8 mouse cellular contexts compared by ENCODE assay signal in the genomic region with DNA sequence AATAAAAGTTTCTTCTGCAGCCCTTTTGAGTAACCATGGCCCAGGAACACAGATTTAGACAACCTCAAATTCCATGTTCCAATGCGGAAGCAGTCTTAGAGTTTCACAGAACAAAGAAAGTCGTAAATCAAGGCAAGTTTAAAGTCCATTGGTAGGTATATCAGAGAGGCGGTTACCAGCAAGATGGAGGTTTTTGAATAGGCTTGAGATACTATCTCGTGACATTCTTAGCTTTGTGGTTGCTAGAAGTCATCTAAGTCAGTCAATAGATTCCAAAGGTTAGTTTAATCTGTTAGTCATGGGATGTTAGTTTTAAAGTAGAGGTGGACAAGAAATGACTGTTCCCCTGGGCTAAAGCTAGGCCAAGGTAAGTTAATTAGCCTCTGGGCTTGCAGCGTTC. TPM values are rescaled to one million over a fixed set of nuclear protein-coding genes. Genes with fewer than 3 reads are reported as not detected.
DNase-seq lines count a peak whose midpoint lies in the region; ATAC-seq lines count a peak whose summit lies in the region.

Gene Fgd4 (minus strand): TSS at position 89 of the 400 bp plus-strand sequence.

- H3K4me3 ChIP-seq in heart, embryonic 11.5 days (ENCODE audit: low read depth, low read length), result peak within 1 kb of the TSS; percentile 82
- peak within 1 kb of the TSS; percentile 72 for H3K4me3 ChIP-seq in midbrain, embryonic 11.5 days (ENCODE audit: low read depth, low read length)

- peak; percentile 14 to 60 for DNase-seq in kidney, adult 8-10 months
- DNase-seq in kidney, adult 11 months, result no peak
- DNase-seq in kidney, postnatal 36 days, result peak; percentile 15 to 59
- peak; percentile 85 for DNase-seq in midbrain, embryonic 11.5 days (ENCODE audit: low spot score, missing footprints)
- DNase-seq in natural killer cell, adult 2 months (ENCODE audit: low spot score in 2 of 2), result no peak
- no peak for DNase-seq in thymus, postnatal 4 days

- H3K9ac ChIP-seq in heart, embryonic 11.5 days (ENCODE audit: low read depth, low read length), result peak within 1 kb of the TSS; percentile 85
- peak within 1 kb of the TSS; percentile 83 for H3K9ac ChIP-seq in midbrain, embryonic 11.5 days (ENCODE audit: low read length)

- H3K9me3 ChIP-seq in heart, embryonic 11.5 days (replicated peaks; ENCODE audit: control insufficient read depth, low read length), result no peaks in the 10 kb centered on the region
- H3K9me3 ChIP-seq in midbrain, embryonic 11.5 days (ENCODE audit: control insufficient read depth, low read length), result no peaks in the 10 kb centered on the region

- no peaks in the 10 kb centered on the region for H3K36me3 ChIP-seq in heart, embryonic 11.5 days (ENCODE audit: control insufficient read depth, insufficient read depth, low read length)
- no peaks in the 10 kb centered on the region for H3K36me3 ChIP-seq in midbrain, embryonic 11.5 days (ENCODE audit: control insufficient read depth, insufficient read depth, low read length)

- ATAC-seq in common myeloid progenitor, adult 5-6 weeks (replicated peaks; ENCODE audit: low read depth, poor library complexity, severe bottlenecking), result peak; percentile 54
- no peak for ATAC-seq in heart, embryonic 11.5 days (replicated peaks; ENCODE audit: insufficient number of reproducible peaks, low FRiP score, low TSS enrichment)
- ATAC-seq in midbrain, embryonic 11.5 days (ENCODE audit: low FRiP score), result 0 out of 2 replicates have a peak, but pooled peaks have one; percentile 8

- H3K4me1 ChIP-seq in heart, embryonic 11.5 days (ENCODE audit: control insufficient read depth, insufficient read depth, low read length), result no peaks in the 10 kb centered on the region
- peaks cover 8% of the 10 kb centered on the region for H3K4me1 ChIP-seq in midbrain, embryonic 11.5 days (ENCODE audit: control insufficient read depth, insufficient read depth, low read length)

- WGBS in heart, embryonic 11.5 days (ENCODE audit: insufficient replicate concordance), result 51% methylated on average over 5 of the region's 5 CpGs
- 58% methylated on average over 5 of the region's 5 CpGs for WGBS in midbrain, embryonic 11.5 days

- H3K4me2 ChIP-seq in heart, embryonic 11.5 days, result peak within 1 kb of the TSS; percentile 91
- H3K4me2 ChIP-seq in midbrain, embryonic 11.5 days, result peak within 1 kb of the TSS; percentile 97

- no peak within 1 kb of the TSS for H3K27ac ChIP-seq in heart, embryonic 11.5 days (ENCODE audit: low read depth, low read length)
- no peak within 1 kb of the TSS for H3K27ac ChIP-seq in midbrain, embryonic 11.5 days (ENCODE audit: low read depth, low read length)

- no peaks in the 10 kb centered on the region for H3K27me3 ChIP-seq in heart, embryonic 11.5 days (ENCODE audit: control insufficient read depth, insufficient read depth, low read length)
- peaks cover 7% of the 10 kb centered on the region; the same call in 1 of the 2 replicates for H3K27me3 ChIP-seq in midbrain, embryonic 11.5 days (ENCODE audit: control insufficient read depth, insufficient read depth, low read length)

RNA-seq across cellular contexts. Expression of gene Fgd4, which starts in this region (rescaled TPM):
- total RNA-seq in common myeloid progenitor, adult 5-6 weeks (2017), result 15.0 and 16.9 TPM in 2 replicates
- polyA plus RNA-seq in heart, embryonic 11.5 days (2014; fragmentation: Nextera tagmentation; extraction: Ambion mirVana), result 9.2 and 11.3 TPM in 2 replicates
- 15.9 and 20.9 TPM in 2 replicates for polyA plus RNA-seq in midbrain, embryonic 11.5 days (2014; fragmentation: Nextera tagmentation; extraction: Ambion mirVana)

Comparison
In these comparisons a context has a peak if more than half of its experiments do, and no peak if none do; other contexts are left out.
1. DNase-seq: peak in kidney, adult 8-10 months (2 of 2), kidney, postnatal 36 days (2 of 2) and midbrain, embryonic 11.5 days (single experiment); none in kidney, adult 11 months (single experiment), natural killer cell, adult 2 months (0 of 2) and thymus, postnatal 4 days (single experiment).